Mouse (Mus musculus) adrenal gland, postnatal 4 days (tissue): ENCODE measurements around the gene Slc25a38. TPM values are rescaled to one million over a fixed set of nuclear protein-coding genes. Genes with fewer than 3 reads are reported as not detected.
"Not testable (repeated sequence)": the region's sequence is repeated elsewhere in the genome, so short reads cannot be mapped to it uniquely, and the experiment has no call there.

Experiments used
- DNase-seq, 2 experiments: peaks; one replicate each; pipeline ENCODE4 v3.0.0; 2021 to 2022; ENCODE audit warnings: low spot score in 2 of 2, mixed read lengths in 2 of 2
- total RNA-seq, 2 experiments: library from RNA; stranded (reverse); gene quantifications; 2 replicates each; pipeline ENCODE4 v1.2.3; 2021

Gene Slc25a38
- total RNA-seq, 2 experiments from 2014 or later, result 22.4 to 25.0 TPM

DNA sequence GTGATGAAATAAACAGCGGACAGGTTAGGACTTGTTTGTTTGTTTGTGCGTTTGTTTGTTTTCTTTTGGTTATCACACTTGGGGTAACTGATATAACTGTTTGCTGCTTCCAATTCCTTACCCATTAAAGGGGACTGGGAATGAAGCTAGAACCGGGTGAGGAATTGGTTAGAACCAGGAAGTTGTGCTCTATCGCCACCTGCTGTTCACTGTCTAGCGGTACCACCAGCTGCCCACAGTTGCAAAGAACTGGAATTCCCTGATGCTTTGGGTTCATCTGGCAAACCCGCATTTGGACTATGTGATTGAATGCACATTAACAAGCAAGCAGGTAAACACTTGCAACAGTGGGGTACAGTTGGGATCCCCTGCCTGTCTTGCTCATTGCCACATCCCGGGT, 11.5 kb upstream of the Slc25a38 start:
- peak; percentile 29 to 35 for DNase-seq

DNA sequence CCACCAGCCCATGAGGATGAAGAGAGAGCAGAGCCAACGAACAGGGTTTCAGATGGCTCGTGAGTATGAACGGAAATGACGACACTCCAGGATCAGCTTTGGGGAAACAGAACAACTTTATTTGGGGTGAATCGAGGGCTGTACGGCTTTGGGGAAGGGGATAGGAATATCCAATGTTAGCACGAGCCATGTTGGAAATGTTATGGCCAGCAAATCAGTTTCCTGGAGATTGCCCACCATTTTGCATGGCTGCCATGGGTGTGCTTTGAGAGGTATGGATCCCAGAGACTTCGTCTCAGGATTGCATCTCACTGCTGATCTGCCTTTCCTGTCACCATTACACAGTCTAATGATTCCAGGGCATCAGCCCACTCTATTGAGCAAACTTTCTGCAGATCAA, 10.9 kb upstream of the Slc25a38 start:
- DNase-seq, result no peak

DNA sequence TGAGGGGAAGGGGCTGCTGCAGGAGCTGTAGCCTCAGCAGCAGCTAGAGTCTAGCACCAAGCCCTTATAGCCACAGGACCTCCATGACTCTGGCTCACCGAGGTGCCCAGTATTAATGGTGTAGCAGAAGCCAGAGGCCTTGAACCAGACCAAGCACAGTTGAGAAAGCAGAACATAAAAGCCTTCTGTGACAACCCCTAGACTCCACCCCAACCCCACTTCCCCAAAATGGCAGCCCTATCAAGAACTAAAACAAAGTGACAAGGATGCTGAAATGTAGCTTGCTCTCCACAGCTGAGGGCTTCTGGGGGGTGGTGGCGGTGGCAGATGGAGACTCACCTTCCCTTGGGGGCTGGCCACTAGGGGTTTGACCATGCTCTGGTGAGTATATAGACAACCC, 9.0 kb upstream of the Slc25a38 start:
- no peak for DNase-seq

DNA sequence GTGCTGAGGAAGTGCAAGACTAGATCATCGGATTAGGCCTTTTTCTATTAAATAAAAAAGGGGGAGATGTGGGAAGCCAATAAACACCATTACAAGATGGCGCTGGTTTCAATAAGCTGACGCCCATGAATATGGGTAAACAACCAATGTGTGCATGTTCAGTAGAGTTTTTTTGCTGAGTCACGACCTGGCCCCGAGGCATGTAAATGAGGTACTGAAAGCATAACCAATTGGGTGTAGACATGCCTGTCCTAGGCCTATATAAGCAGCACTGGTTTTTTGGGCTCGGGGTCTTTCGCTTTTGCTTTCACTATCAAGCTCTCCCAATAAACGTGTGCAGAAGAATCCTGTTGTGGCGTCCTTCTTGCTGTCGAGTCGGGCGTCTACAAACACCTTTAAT, 1.2 kb upstream of the Slc25a38 start:
- DNase-seq, result not testable (repeated sequence)

DNA sequence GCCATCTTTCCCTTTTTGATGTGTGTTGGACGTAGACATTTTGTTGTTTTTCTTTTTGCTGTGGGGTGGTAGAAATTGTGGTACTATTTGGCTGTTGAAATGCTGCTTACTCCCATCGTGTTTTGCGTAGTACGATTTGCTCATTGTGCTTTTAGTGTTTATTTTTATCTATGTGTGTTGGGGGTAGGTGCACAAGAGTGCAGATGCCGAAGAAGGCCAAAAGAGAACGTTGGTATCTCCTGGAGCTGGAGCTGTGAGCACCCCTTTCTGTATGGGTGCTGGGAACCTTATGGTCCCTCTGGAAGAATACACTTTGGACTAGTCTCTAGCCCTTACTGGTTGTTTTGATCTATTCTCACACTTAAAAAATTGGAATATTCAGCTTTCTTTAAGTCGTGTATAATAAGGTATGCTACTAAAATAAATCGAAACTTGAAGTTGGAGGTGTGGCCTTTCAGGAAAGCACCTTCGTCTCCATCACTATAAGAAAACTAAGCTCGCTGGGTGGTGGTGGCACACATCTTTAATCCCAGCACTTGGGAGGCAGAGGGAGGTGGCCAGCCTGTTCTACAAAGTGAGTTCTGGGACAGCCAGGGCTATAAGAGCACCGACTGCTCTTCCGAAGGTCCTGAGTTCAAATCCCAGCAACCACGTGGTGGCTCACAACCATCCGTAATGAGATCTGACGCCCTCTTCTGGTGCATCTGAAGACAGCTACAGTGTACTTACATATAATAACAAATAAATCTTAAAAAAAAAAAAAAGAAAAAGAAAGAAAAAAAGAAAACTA, 1.2 kb downstream of the Slc25a38 start:
- DNase-seq, result no peak

DNA sequence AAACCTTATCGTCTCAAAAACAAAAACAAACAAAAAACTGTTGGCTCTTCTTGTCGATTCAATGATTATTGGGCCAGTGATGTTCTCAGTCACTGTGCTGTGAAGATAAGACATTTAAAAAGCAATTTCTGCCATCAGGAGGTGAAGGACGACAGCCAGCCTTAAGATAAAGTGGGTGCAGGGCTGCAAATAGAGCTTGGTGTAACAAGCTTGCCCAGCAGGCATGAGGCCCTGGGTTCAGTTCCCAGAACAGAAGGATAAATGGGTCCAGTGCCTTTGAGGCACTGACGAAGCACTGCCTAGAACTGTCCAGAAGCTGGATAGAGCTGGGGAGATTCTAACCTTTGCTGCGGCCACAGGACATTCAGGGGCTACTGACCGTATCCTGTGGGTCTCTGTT, 2.3 kb downstream of the Slc25a38 start:
- no peak for DNase-seq

DNA sequence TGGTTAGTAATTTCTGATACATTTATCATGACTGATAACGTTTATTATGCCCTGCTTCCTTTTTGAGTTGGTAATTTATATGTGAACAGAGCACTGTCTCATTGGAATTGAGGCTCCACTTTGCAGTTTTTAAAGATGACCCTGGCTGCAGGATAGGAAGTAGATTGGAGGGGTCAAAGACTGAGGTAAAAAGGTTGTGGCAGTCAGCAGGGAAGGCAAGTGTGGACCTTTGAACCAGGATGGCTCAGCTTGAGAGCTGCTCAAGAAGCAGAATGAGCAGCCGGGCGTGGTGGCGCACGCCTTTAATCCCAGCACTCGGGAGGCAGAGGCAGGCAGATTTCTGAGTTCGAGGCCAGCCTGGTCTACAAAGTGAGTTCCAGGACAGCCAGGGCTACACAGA, 3.3 kb downstream of the Slc25a38 start:
- no peak for DNase-seq

DNA sequence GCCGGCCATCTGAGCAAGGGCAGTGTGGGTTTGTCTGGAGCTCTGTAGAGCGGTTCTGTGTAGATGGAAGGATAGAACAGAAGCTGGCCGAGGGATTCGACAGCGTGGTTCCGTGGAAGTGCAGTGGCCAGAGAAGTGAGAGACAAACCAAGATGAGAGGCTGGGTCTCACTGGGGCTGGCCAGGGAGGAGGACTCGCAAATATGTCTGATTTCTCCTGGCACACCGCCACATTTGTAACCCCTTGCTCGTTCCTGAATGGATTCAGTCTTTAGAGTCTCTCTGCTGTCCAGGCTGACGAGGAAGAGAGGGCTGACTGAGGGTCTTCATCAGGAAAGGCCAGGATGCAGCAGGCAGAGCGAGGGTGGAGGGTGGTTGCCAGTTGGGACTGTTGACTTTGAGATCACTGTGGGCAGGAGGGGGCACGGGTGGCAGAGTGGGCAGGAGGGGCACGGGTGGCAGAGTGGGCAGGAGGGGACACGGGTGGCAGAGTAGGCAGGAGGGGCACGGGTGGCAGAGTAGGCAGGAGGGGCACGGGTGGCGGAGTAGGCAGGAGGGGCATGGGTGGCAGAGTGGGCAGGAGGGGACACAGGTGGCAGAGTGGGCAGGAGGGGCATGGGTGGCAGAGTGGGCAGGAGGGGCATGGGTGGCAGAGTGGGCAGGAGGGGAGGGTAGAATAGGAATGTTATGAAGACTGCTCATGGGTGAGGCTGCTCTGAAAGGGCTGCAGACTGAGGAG, 4.0 kb downstream of the Slc25a38 start:
- DNase-seq, result no peak

DNA sequence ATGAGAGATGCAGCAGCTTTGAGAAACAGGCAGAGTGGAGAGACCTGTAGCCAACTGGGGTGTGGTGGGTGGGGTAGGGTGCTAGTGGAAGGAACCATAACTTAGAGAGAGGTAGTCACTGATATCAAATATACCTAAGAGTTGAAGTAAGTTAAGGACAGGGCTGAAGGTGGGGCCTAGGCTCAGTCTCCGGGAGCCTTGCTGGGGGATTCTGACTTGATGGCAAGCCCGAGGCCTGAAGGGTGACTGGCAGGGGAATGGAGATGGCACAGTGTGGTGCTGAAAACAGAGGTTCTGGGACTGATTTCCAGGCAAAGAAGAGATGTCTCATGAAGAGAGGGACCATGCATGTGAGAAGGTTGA, 4.6 kb downstream of the Slc25a38 start:
- no peak for DNase-seq

DNA sequence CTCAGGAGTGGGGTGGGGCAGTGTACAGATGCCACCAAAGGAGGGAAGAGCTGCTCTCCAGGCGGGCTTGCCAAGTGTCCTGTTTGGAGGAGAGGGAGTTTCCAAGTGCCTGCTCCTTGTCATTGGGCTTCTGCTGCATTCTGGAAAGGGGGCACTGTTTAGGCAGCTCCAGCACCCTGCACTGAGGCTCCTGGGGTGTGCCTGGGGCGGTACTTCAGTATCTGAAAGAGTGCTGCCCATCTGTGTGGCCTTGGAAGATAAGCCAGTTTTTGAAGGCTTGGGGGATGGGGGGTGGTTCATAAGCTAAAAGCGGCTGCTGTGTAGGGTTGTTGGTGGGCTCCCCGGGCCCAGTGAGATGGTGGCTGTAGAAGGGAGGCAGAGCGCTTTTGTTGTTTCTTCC, 5.4 kb downstream of the Slc25a38 start:
- no peak for DNase-seq

DNA sequence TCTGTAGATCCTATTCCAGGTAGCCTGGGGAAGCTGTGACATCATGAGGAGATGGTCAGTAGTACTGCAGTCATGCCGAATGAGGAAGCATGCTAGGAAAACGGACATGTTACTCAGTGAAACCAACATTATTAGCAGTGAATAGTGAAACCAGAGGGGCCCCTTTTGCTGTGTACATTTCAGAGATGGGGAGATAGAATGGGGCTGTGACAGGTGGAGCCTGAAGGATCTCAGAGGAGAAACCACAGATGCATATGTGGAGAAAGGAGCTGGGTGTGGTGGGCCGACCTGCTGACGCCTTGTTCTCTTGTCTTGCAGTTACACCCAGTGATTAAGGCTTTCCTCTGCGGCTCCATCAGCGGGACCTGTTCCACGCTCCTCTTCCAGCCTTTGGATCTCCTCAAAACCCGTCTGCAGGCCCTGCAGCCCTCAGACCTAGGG, 6.0 kb downstream of the Slc25a38 start:
- DNase-seq, result no peak

DNA sequence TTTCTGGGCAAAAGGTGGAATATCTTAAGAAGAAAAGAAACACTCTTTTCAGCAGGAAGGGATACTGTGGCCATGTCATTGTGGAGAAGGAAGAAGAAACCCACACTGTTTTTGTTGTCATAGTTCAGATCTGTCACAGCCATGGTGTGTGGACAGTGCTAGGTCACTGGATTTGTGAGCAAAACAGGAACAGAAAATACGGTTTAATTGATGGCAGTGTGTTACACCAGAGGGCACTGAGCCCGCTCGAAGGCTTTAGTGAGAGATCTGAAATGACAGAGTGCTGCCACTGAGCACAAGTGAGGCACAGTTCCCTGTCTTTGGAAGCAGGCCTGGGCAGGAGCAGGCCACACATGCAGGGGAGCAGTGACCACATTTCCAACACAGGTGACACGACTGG, 8.0 kb downstream of the Slc25a38 start:
- no peak for DNase-seq

DNA sequence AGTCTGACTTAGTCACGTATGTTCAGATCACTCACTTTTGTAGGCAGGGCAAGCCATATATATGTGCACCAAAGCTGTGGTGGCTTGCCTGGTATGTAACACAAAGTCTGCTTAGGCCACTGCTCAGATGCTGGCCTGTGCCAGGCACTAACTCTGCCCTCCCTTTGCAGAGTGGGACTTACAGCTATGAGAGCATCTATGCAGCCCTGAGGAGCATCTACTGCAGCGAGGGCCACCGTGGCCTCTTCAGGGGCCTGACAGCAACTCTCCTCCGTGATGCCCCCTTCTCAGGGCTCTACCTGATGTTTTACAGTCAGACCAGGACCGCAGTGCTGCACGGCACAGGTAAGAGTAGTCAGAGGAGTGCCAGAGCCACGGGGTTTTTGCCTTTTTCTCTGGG, 10.3 kb downstream of the Slc25a38 start:
- DNase-seq, result no peak

DNA sequence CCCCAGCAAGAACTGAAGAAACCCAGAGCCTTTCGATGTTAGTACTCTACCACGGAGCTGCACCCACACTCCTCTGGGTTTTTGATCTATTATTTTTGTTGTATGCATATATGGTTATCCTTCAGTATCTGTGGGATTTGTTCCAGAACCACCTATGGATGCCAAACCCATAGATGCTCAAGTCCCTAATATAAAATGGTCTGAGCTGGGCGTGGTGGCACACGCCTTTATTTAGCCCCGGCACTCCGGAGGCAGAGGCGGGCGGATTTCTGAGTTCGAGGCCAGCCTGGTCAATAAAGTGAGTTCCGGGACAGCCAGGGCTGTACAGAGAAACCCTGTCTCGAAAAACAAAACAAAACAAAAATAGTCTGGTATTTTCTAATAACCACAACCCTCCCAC, 16.7 kb downstream of the Slc25a38 start:
- no peak for DNase-seq

DNA sequence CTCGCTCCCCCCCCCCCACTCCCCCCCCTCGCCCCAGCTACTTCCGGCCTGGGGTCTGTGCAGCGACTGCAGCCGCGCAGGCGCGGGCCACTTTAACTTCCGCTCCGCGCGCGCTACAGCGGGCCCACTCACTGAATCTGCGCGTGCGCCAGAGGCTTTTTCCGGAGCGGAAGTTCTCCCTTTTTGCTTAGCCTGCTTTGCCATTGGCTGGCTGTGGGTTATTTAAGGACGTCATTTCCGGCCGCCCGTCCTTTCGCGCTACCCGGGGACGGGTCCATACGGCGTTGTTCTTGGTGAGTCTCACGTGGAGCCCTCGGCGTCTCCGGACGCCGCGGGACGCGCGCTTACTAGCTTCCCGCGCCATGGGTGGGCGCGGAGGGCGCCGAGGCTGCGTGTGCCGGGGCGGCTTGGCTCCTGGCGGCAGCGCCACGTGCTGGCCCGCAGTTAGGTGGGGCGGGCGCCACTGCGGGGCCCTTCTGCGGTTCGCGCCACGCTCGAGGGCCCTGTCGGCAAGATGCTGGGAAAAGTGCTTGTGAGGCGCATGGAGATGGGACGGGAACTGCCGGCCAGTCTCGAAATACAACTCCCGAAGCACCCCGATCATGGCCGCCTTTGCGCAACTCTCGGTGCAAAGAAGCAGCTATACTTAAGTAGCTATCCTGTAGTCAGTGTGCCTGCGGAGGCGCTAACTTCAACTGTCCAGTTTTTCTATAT, 17.5 kb downstream of the Slc25a38 start, which contains the start of gene Rpsa:
Rpsa (plus strand) TSS at position 152 of the 714 bp plus-strand sequence.
- peak; percentile 83 to 91 for DNase-seq

DNA sequence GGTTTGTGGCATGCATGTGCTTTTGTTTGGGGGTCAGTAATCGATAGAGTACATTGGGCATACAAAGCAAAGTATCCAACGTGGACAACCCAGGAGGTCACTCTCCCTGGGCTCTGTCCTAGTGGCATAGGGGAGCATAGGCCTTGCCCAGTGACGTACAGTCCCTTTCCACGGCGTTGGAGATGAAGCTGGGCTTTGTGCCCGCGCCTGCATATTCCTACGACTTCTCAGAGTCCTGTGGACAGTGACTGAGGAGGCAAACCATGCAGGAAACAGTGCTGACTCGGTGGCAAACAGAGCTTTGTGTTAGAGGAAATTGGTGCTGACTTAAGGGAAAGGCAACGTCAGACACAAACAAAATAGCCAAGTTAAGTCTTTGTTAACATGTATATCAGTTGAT, 19.1 kb downstream of the Slc25a38 start:
- no peak for DNase-seq

DNA sequence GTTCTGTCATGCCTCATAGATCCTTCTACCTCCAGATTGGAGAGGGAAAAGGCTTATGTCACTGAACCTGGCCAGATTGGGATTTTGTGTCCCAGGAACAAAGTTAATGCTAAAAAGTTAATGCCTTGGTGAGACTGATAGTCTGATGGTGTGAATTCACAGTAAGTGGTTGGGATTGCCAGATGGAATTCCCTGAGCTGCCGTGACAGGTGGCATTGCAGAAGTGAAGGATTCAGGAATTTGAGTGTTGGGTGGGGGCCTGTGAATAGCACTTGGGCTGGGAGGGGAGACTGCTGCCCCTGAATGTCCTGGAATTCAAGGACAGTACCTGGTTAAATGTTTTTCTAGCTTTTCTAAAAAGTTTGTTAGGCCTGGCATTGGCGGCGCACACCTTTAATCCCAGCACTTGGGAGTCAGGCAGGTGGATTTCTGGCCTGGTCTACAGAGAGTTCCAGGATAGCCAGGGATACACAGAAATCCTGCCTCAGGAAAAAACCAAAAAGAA, 21.7 kb downstream of the Slc25a38 start:
- DNase-seq, result no peak

DNA sequence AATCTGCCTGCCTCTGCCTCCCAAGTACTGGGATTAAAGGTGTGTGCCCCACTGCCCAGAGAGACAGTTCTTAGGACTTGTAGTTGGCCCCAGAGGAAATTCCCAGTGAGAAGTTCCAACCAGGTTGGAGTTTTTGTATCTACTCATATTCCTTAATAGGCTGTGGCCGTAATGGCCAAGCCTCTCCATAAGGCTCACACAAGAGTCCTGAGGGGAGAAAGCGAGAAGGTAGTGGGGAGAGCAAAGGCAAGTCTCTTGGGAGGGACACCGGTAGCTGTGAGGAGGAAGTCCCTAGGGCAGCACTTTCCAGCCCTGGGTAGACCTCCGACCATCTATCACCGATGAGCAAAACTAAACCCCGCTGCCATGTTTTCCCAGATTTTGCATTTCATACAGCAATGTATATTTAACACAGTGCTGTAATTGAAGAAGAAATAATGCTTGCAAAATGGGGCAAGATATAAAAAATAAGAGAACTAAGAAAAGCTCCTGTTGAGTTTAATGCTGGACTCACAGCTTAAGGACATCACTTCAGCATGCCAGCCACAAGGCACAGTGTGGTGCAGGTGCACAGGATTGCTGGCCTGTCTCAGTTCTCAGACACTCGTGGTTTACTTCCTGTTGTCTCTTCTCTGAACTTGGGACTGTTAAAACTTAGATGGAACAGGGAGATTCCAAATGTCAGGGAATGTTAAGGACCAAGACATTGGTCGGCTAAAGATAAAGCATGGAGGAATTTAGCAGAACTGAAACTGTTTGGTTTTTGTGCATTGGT, 23.0 kb downstream of the Slc25a38 start:
- DNase-seq, result no peak

DNA sequence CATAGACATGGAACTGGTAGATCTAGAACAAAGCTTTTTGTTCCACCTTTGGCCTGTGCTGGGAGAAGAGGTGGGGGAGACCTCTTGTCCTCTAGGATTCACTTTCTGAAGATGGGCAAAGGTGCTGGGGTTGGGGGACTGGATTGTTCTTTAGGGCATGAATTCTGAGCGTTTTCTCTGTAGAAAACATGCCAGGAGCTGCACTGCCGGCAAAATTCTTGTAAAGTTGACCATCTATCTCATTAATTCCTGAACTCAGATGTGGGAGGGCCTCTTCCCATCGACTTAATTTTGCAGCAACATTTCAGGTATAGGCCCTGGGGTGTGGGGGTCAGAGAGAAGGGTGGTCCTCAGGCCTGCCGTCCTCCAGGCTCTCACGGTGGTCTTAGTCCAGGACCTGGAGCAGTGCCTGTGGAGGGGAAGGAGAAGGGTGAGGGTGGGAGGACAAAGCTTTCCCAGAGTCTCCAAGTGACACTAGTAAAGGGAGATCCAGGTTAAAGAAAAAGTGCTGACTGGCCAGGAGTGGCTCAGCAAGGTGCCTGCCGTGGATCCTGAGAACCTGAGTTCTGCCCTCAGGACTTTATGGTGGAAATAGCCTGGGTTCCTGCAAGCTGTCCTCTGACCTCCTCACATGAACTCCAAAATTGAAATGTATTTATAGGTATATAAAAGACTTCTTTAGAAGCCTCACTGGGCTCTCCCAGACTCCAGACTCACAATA, 23.7 kb downstream of the Slc25a38 start:
- DNase-seq, result no peak

DNA sequence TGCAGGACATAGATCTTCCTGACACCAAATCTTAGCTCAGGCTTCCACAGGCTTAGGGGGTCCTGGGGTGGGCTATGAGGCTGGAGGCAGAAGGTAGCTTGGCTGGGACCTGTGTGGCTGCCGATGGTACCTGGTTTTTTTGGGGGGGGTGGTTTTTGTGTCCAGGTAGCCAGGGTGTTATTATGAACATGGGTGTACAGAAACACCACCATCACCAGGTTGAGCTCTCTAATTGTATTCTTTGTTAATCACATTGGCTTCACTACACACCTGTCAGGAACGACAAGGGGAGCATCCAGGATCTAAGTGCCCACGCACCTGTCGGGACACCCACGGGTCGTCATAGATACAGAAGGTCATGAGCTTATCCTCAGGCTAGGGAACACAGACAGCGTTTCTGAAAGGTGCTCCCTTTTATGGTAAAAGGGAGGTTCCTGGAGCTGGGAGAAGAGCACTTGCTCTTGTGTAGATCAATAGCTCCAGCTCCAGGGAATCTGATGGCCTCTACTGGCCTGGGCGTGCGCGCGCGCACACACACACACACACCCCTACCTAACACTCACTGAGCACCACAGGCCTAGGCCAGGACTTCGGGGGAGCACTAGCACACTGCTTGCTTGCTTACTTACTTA, 24.5 kb downstream of the Slc25a38 start:
- DNase-seq, result no peak
